Mouse (Mus musculus) limb, embryonic 10.5 days (tissue): ENCODE measurements around the gene Olfr155. TPM values are rescaled to one million over a fixed set of nuclear protein-coding genes. Genes with fewer than 3 reads are reported as not detected.

Experiments used
- DNase-seq: peaks from one replicate; pipeline ENCODE4 v3.0.0-alpha.2; 2017; ENCODE audit warnings: low spot score
- H3K27ac ChIP-seq: fragments of 300-500 bp; sonication (generic); 2 replicates; pipeline ENCODE4 v1.5.1; 2016; ENCODE audit warnings: mild to moderate bottlenecking
- H3K27me3 ChIP-seq: fragments of 300-500 bp; sonication (generic); 2 replicates; pipeline ENCODE4 v1.6.1; 2016; ENCODE audit warnings: low read depth, mild to moderate bottlenecking; ENCODE audit not compliant: poor library complexity, severe bottlenecking
- H3K36me3 ChIP-seq: fragments of 300-500 bp; sonication (generic); 2 replicates; pipeline ENCODE4 v1.6.1; 2016; ENCODE audit warnings: mild to moderate bottlenecking, moderate library complexity
- H3K4me1 ChIP-seq: fragments of 300-500 bp; sonication (generic); 2 replicates; pipeline ENCODE4 v1.6.1; 2016
- H3K4me3 ChIP-seq: fragments of 300-500 bp; sonication (generic); 2 replicates; pipeline ENCODE4 v1.5.1; 2016; ENCODE audit warnings: mild to moderate bottlenecking, moderate library complexity
- H3K9me3 ChIP-seq: fragments of 300-500 bp; sonication (generic); replicated peaks from 2 replicates; pipeline ENCODE4 v1.6.1; 2016; ENCODE audit warnings: mild to moderate bottlenecking
- WGBS: fragments of 180-500 bp; shearing (Covaris S2); methylation state at CpG from one replicate; pipeline ENCODE4 v1.1.7; 2016; 5-methylcytosine and 5-hydroxymethylcytosine counted together
- polyA plus RNA-seq: library from polyadenylated mRNA; unstranded; fragments of >200 nt; fragmentation: Nextera tagmentation; extraction: Ambion mirVana; gene quantifications from 2 replicates; pipeline ENCODE4 v1.2.1, GENCODE M21; 2016

Olfr155 gene
- polyA plus RNA-seq, result not detected in 2 replicates

GRCm38 (mm10) chr4:43851265-43851664 is at the start of gene Olfr155:
Olfr155 (plus strand) TSS chr4:43851565.
- no peaks in the 10 kb centered on the region for H3K9me3 ChIP-seq
- H3K27me3 ChIP-seq, result no peaks in the 10 kb centered on the region
- DNase-seq, result no peak
- H3K36me3 ChIP-seq, result no peaks in the 10 kb centered on the region
- H3K4me3 ChIP-seq, result no peak within 1 kb of the TSS
- WGBS, result 85% methylated on average over 6 of the region's 6 CpGs
- H3K27ac ChIP-seq, result no peak within 1 kb of the TSS
- no peaks in the 10 kb centered on the region for H3K4me1 ChIP-seq

- 84% methylated on average over 13 of the region's 13 CpGs for WGBS
Measured at GRCm38 (mm10) chr4:43822896-43823550, 28.3 kb upstream of the Olfr155 start.

GRCm38 (mm10) chr4:43823845-43824337 is 27.5 kb upstream of the Olfr155 start, which contains the start of gene Olfr156:
Olfr156 (minus strand) TSS chr4:43823895.
- Histone ChIP-seq H3K4me3 (no peak within 1 kb of the TSS), H3K9me3 (no peaks in the 10 kb centered on the region), H3K27ac (peak within 1 kb of the TSS; percentile 19; the same call in 1 of the 2 replicates), H3K36me3 (no peaks in the 10 kb centered on the region), H3K27me3 (no peaks in the 10 kb centered on the region), H3K4me1 (peaks cover 12% of the 10 kb centered on the region)
- DNase-seq, result peak; percentile 46
- 13% methylated on average over 7 of the region's 7 CpGs for WGBS

More at GRCm38 (mm10) chr4:43822896-43823550, 28.3 kb upstream of the Olfr155 start:
- Histone ChIP-seq H3K4me3 (no peak overlapping the region), H3K36me3 (no peaks in the 10 kb centered on the region), H3K4me1 (peaks cover 12% of the 10 kb centered on the region), H3K27ac (no peak overlapping the region), H3K27me3 (no peaks in the 10 kb centered on the region), H3K9me3 (no peaks in the 10 kb centered on the region)
- DNase-seq, result peak; percentile 18

- H3K9me3 ChIP-seq, result no peaks in the 10 kb centered on the region
- peaks cover 11% of the 10 kb centered on the region for H3K4me1 ChIP-seq
- no peaks in the 10 kb centered on the region for H3K27me3 ChIP-seq
- no peaks in the 10 kb centered on the region for H3K36me3 ChIP-seq
- no peak overlapping the region for H3K27ac ChIP-seq
- H3K4me3 ChIP-seq, result no peak overlapping the region
- WGBS, result 91% methylated on average over 4 of the region's 4 CpGs
- DNase-seq, result peak; percentile 5
Measured at GRCm38 (mm10) chr4:43828806-43829205, 22.6 kb upstream of the Olfr155 start.

GRCm38 (mm10) chr4:43832031-43832430 is 19.3 kb upstream of the Olfr155 start:
- Histone ChIP-seq H3K27ac (no peak overlapping the region), H3K27me3 (no peaks in the 10 kb centered on the region), H3K4me1 (0 out of 2 replicates have a peak, but pooled peaks cover 7% of the 10 kb centered on the region), H3K36me3 (no peaks in the 10 kb centered on the region), H3K9me3 (no peaks in the 10 kb centered on the region), H3K4me3 (no peak overlapping the region)
- WGBS, result 68% methylated on average over 5 of the region's 5 CpGs
- no peak for DNase-seq

GRCm38 (mm10) chr4:43833752-43834151 is 17.6 kb upstream of the Olfr155 start:
- H3K4me3 ChIP-seq, result no peak overlapping the region
- H3K9me3 ChIP-seq, result no peaks in the 10 kb centered on the region
- 0 out of 2 replicates have a peak, but pooled peaks cover 5% of the 10 kb centered on the region for H3K4me1 ChIP-seq
- WGBS, result 83% methylated on average over 5 of the region's 5 CpGs
- H3K36me3 ChIP-seq, result no peaks in the 10 kb centered on the region
- no peaks in the 10 kb centered on the region for H3K27me3 ChIP-seq
- H3K27ac ChIP-seq, result no peak overlapping the region
- DNase-seq, result no peak

- Histone ChIP-seq H3K4me1 (peaks cover 5% of the 10 kb centered on the region; the same call in 1 of the 2 replicates), H3K4me3 (no peak overlapping the region), H3K9me3 (no peaks in the 10 kb centered on the region), H3K27ac (no peak overlapping the region), H3K36me3 (no peaks in the 10 kb centered on the region), H3K27me3 (no peaks in the 10 kb centered on the region)
- 75% methylated on average over 4 of the region's 4 CpGs for WGBS
- no peak for DNase-seq
Measured at GRCm38 (mm10) chr4:43834749-43835148, 16.6 kb upstream of the Olfr155 start.

GRCm38 (mm10) chr4:43838326-43838725 is 13.0 kb upstream of the Olfr155 start:
- no peaks in the 10 kb centered on the region for H3K27me3 ChIP-seq
- H3K27ac ChIP-seq, result no peak overlapping the region
- no peak overlapping the region for H3K4me3 ChIP-seq
- no peaks in the 10 kb centered on the region for H3K9me3 ChIP-seq
- no peaks in the 10 kb centered on the region for H3K36me3 ChIP-seq
- DNase-seq, result no peak
- peaks cover 3% of the 10 kb centered on the region; the same call in 1 of the 2 replicates for H3K4me1 ChIP-seq
- WGBS, result 77% methylated on average over 3 of the region's 3 CpGs

GRCm38 (mm10) chr4:43840101-43840500 is 11.3 kb upstream of the Olfr155 start, which contains the start of gene Olfr157:
Olfr157 (minus strand) TSS chr4:43840201.
- Histone ChIP-seq H3K4me1 (peaks cover 3% of the 10 kb centered on the region; the same call in 1 of the 2 replicates), H3K27ac (no peak within 1 kb of the TSS), H3K36me3 (no peaks in the 10 kb centered on the region), H3K9me3 (no peaks in the 10 kb centered on the region), H3K4me3 (no peak within 1 kb of the TSS), H3K27me3 (no peaks in the 10 kb centered on the region)
- WGBS, result 58% methylated on average over 1 of the region's 1 CpGs
- no peak for DNase-seq

GRCm38 (mm10) chr4:43854101-43854500 is 2.7 kb downstream of the Olfr155 start:
- Histone ChIP-seq H3K4me1 (no peaks in the 10 kb centered on the region), H3K27ac (no peak overlapping the region), H3K4me3 (no peak overlapping the region), H3K36me3 (no peaks in the 10 kb centered on the region), H3K27me3 (no peaks in the 10 kb centered on the region), H3K9me3 (no peaks in the 10 kb centered on the region)
- no peak for DNase-seq
- WGBS, result 73% methylated on average over 8 of the region's 8 CpGs

GRCm38 (mm10) chr4:43859886-43860285 is 8.5 kb downstream of the Olfr155 start:
- no peak for DNase-seq
- H3K36me3 ChIP-seq, result no peaks in the 10 kb centered on the region
- H3K4me1 ChIP-seq, result peaks cover 2% of the 10 kb centered on the region; the same call in 1 of the 2 replicates
- H3K9me3 ChIP-seq, result no peaks in the 10 kb centered on the region
- no peaks in the 10 kb centered on the region for H3K27me3 ChIP-seq
- H3K27ac ChIP-seq, result no peak overlapping the region
- no peak overlapping the region for H3K4me3 ChIP-seq
- 86% methylated on average over 10 of the region's 10 CpGs for WGBS

- Histone ChIP-seq H3K4me3 (no peak overlapping the region), H3K36me3 (no peaks in the 10 kb centered on the region), H3K27me3 (no peaks in the 10 kb centered on the region), H3K27ac (no peak overlapping the region), H3K4me1 (peaks cover 5% of the 10 kb centered on the region; the same call in 1 of the 2 replicates), H3K9me3 (no peaks in the 10 kb centered on the region)
- 18% methylated on average over 14 of the region's 14 CpGs for WGBS
- DNase-seq, result peak; percentile 82
Measured at GRCm38 (mm10) chr4:43860744-43861519, 9.6 kb downstream of the Olfr155 start.

- 69% methylated on average over 4 of the region's 4 CpGs for WGBS
- DNase-seq, result no peak
- H3K4me1 ChIP-seq, result peaks cover 7% of the 10 kb centered on the region; the same call in 1 of the 2 replicates
- no peak overlapping the region for H3K27ac ChIP-seq
- H3K27me3 ChIP-seq, result no peaks in the 10 kb centered on the region
- H3K4me3 ChIP-seq, result no peak overlapping the region
- H3K36me3 ChIP-seq, result no peaks in the 10 kb centered on the region
- H3K9me3 ChIP-seq, result no peaks in the 10 kb centered on the region
Measured at GRCm38 (mm10) chr4:43863298-43863697, 11.9 kb downstream of the Olfr155 start.
